Comparison of ENCODE assay signal across 9 mouse cellular contexts in genomic region chr11:103381956-103382613, GRCm38 (mm10). TPM values are rescaled to one million over a fixed set of nuclear protein-coding genes. Genes with fewer than 3 reads are reported as not detected.
DNase-seq lines count a peak whose midpoint lies in the region; ATAC-seq lines count a peak whose summit lies in the region.
"Had no signal": no experiment of that assay in that cellular context is flagged by ENCODE, and none has a peak within 500 bp of the region (broad histone marks: within the 10 kb centered on the region; RNA-seq: fewer than 3 reads in every experiment).

No protein-coding gene starts in this region.

- H3K27ac ChIP-seq in embryonic facial prominence, embryonic 15.5 days (replicated peaks), result peak overlapping the region; percentile 55; the same call in 1 of the 2 replicates
- peak overlapping the region; percentile 53 for H3K27ac ChIP-seq in lung, embryonic 15.5 days
- no peak overlapping the region for H3K27ac ChIP-seq in forebrain, embryonic 16.5 days (ENCODE audit: low read length)

- peaks cover 36% of the 10 kb centered on the region for H3K36me3 ChIP-seq in embryonic facial prominence, embryonic 15.5 days
- peaks cover 22% of the 10 kb centered on the region for H3K36me3 ChIP-seq in lung, embryonic 15.5 days
- peaks cover 16% of the 10 kb centered on the region for H3K36me3 ChIP-seq in forebrain, embryonic 16.5 days (ENCODE audit: control insufficient read depth, insufficient read depth)

- H3K4me1 ChIP-seq in embryonic facial prominence, embryonic 15.5 days, result peaks cover 4% of the 10 kb centered on the region; the same call in 1 of the 2 replicates
- peaks cover 13% of the 10 kb centered on the region for H3K4me1 ChIP-seq in lung, embryonic 15.5 days
- no peaks in the 10 kb centered on the region for H3K4me1 ChIP-seq in forebrain, embryonic 16.5 days (replicated peaks; ENCODE audit: control insufficient read depth, insufficient read depth, low read length)

- no peak overlapping the region for H3K9ac ChIP-seq in embryonic facial prominence, embryonic 15.5 days
- no peak overlapping the region for H3K9ac ChIP-seq in lung, embryonic 15.5 days
- no peak overlapping the region for H3K9ac ChIP-seq in forebrain, embryonic 16.5 days (replicated peaks; ENCODE audit: low read depth, low read length)

- DNase-seq in 3134 (ENCODE audit: extremely low read depth, insufficient read length, low spot score), result peak; percentile 76
- peak; percentile 72 for DNase-seq in CD4-positive, CD25-positive, alpha-beta regulatory T cell, adult 2 months (ENCODE audit: low read depth, low spot score)
- DNase-seq in thymus, postnatal 14 days, result peak; percentile 38
- no peak for DNase-seq in frontal cortex, postnatal 14 days (ENCODE audit: low spot score in 2 of 2)

- ATAC-seq in embryonic facial prominence, embryonic 15.5 days (ENCODE audit: insufficient number of reproducible peaks, low FRiP score, low TSS enrichment, low read depth), result peak; percentile 60; the same call in 1 of the 2 replicates
- ATAC-seq in inflammation-experienced regulatory T-cells, adult 6 months, result peak; percentile 95
- peak; percentile 73; the same call in 1 of the 2 replicates for ATAC-seq in lung, embryonic 15.5 days (ENCODE audit: borderline replicate concordance, extremely low read depth, low FRiP score, low TSS enrichment)
- ATAC-seq in forebrain, embryonic 16.5 days, result no peak

- H3K9me3 ChIP-seq in embryonic facial prominence, embryonic 15.5 days (replicated peaks), result no peaks in the 10 kb centered on the region
- no peaks in the 10 kb centered on the region for H3K9me3 ChIP-seq in lung, embryonic 15.5 days
- no peaks in the 10 kb centered on the region for H3K9me3 ChIP-seq in forebrain, embryonic 16.5 days (ENCODE audit: control insufficient read depth, low read length)

- 66% methylated on average over 5 of the region's 5 CpGs for WGBS in embryonic facial prominence, embryonic 15.5 days
- WGBS in lung, embryonic 15.5 days, result 40% methylated on average over 5 of the region's 5 CpGs
- WGBS in forebrain, embryonic 16.5 days, result 77% methylated on average over 5 of the region's 5 CpGs

- H3K4me2 ChIP-seq in embryonic facial prominence, embryonic 15.5 days (replicated peaks), result no peak overlapping the region
- no peak overlapping the region for H3K4me2 ChIP-seq in lung, embryonic 15.5 days
- no peak overlapping the region for H3K4me2 ChIP-seq in forebrain, embryonic 16.5 days (ENCODE audit: low read length)

- H3K27me3 ChIP-seq in embryonic facial prominence, embryonic 15.5 days, result no peaks in the 10 kb centered on the region
- no peaks in the 10 kb centered on the region for H3K27me3 ChIP-seq in lung, embryonic 15.5 days
- H3K27me3 ChIP-seq in forebrain, embryonic 16.5 days (replicated peaks; ENCODE audit: control insufficient read depth, insufficient read depth, low read length), result no peaks in the 10 kb centered on the region

- H3K4me3 ChIP-seq in embryonic facial prominence, embryonic 15.5 days (replicated peaks), result no peak overlapping the region
- H3K4me3 ChIP-seq in lung, embryonic 15.5 days, result no peak overlapping the region
- no peak overlapping the region for H3K4me3 ChIP-seq in forebrain, embryonic 16.5 days (replicated peaks; ENCODE audit: low read length)
- H3K4me3 ChIP-seq: erythroblast, embryonic 14.5 days had no signal

RNA-seq across cellular contexts. Expression of gene Arhgap27, which starts 18.6 kb away (rescaled TPM):
- 12.3 and 12.4 TPM in 2 replicates for polyA plus RNA-seq in embryonic facial prominence, embryonic 15.5 days (2015; fragmentation: Nextera tagmentation; extraction: Ambion mirVana)
- polyA plus RNA-seq in inflammation-experienced regulatory T-cells, adult 6 months (2017; shearing (Covaris generic)), result 10 to 100 TPM; 22.2 to 27.8 (median 25.8) TPM
- polyA plus RNA-seq in lung, embryonic 15.5 days (2015; fragmentation: Nextera tagmentation; extraction: Ambion mirVana), result 17.0 and 17.3 TPM in 2 replicates
- 3.0 and 3.3 TPM in 2 replicates for polyA plus RNA-seq in forebrain, embryonic 16.5 days (2015; fragmentation: Nextera tagmentation; extraction: Ambion mirVana)

RNA-seq across cellular contexts. Expression of gene Plekhm1, which starts 30.4 kb away (rescaled TPM):
- polyA plus RNA-seq in embryonic facial prominence, embryonic 15.5 days (2015; fragmentation: Nextera tagmentation; extraction: Ambion mirVana), result 8.2 and 9.2 TPM in 2 replicates
- polyA plus RNA-seq in inflammation-experienced regulatory T-cells, adult 6 months (2017; shearing (Covaris generic)), result 10 to 100 TPM in 2 of 3 experiments, 1 to 10 TPM in 1; 9.0 to 11.9 (median 10.0) TPM
- polyA plus RNA-seq in lung, embryonic 15.5 days (2015; fragmentation: Nextera tagmentation; extraction: Ambion mirVana), result 8.3 TPM in 2 replicates
- polyA plus RNA-seq in forebrain, embryonic 16.5 days (2015; fragmentation: Nextera tagmentation; extraction: Ambion mirVana), result 10.3 and 11.3 TPM in 2 replicates

Comparison
In these comparisons a context has a peak if more than half of its experiments do, and no peak if none do; other contexts are left out.
1. DNase-seq: peak in 3134 (single experiment), CD4-positive, CD25-positive, alpha-beta regulatory T cell, adult 2 months (single experiment) and thymus, postnatal 14 days (single experiment); none in frontal cortex, postnatal 14 days (0 of 2).